ENCODE assay signal across 11 mouse cellular contexts in genomic region chr7:100264934-100265333, GRCm38 (mm10). TPM values are rescaled to one million over a fixed set of nuclear protein-coding genes. Genes with fewer than 3 reads are reported as not detected.
DNase-seq lines count a peak whose midpoint lies in the region; ATAC-seq and TF ChIP-seq lines count a peak whose summit lies in the region.
"Not testable (repeated sequence)": the region's sequence is repeated elsewhere in the genome, so short reads cannot be mapped to it uniquely, and the experiment has no call there.
"Had no signal": no experiment of that assay in that cellular context is flagged by ENCODE, and none has a peak within 500 bp of the region (broad histone marks: within the 10 kb centered on the region; RNA-seq: fewer than 3 reads in every experiment).

No protein-coding gene starts in this region.

- H3K4me3 ChIP-seq in ES-Bruce4 (ENCODE audit: low read depth, low read length) = peak overlapping the region; percentile 47
- not testable (repeated sequence) for H3K4me3 ChIP-seq in heart, embryonic 12.5 days; layer of hippocampus, adult 2 months; lung, postnatal 0 days (ENCODE audit: low read depth, low read length); midbrain, postnatal 0 days (ENCODE audit: low read depth, low read length)

- H3K9ac ChIP-seq in ES-Bruce4 (ENCODE audit: low read depth, poor library complexity, severe bottlenecking); heart, embryonic 12.5 days; lung, postnatal 0 days (replicated peaks; ENCODE audit: low read depth); midbrain, postnatal 0 days (replicated peaks; ENCODE audit: low read length, poor library complexity, severe bottlenecking): not testable (repeated sequence)

- not testable (repeated sequence) for H3K4me1 ChIP-seq in ES-Bruce4 (ENCODE audit: control insufficient read depth, insufficient read depth, low read length); heart, embryonic 12.5 days (replicated peaks); lung, postnatal 0 days (ENCODE audit: insufficient read depth, low read depth, low read length); midbrain, postnatal 0 days (ENCODE audit: insufficient read depth, low read length)

- WGBS in heart, embryonic 12.5 days = 39% methylated on average over 17 of the region's 17 CpGs
- 53% methylated on average over 14 of the region's 17 CpGs for WGBS in lung, postnatal 0 days
- 64% methylated on average over 17 of the region's 17 CpGs for WGBS in midbrain, postnatal 0 days

- peak; percentile 52 for ATAC-seq in erythroid progenitor cell, adult 5-6 weeks (replicated peaks; ENCODE audit: low FRiP score, poor library complexity, severe bottlenecking)
- ATAC-seq in heart, embryonic 12.5 days (ENCODE audit: insufficient number of reproducible peaks, low FRiP score); lung, postnatal 0 days; midbrain, postnatal 0 days (ENCODE audit: low FRiP score): not testable (repeated sequence)
- peak; percentile 42 to 56; a peak in 2 of 4 replicates for ATAC-seq in hematopoietic stem cell, adult 5-6 weeks (replicated peaks in 1 of 2; ENCODE audit: insufficient read depth in 1 of 2, low FRiP score in 2 of 2, low TSS enrichment in 1 of 2, low read depth in 1 of 2, poor library complexity in 2 of 2, severe bottlenecking in 2 of 2)

- not testable (repeated sequence) for H3K27ac ChIP-seq in ES-Bruce4 (ENCODE audit: insufficient read depth, low read length); heart, embryonic 12.5 days (ENCODE audit: poor library complexity, severe bottlenecking); layer of hippocampus, adult 2 months; lung, postnatal 0 days (ENCODE audit: low read length); midbrain, postnatal 0 days (ENCODE audit: low read depth, low read length)

- H3K27me3 ChIP-seq in ES-Bruce4 (ENCODE audit: control insufficient read depth, insufficient read depth, low read length, poor library complexity, severe bottlenecking); heart, embryonic 12.5 days (replicated peaks); lung, postnatal 0 days (replicated peaks; ENCODE audit: insufficient read depth, low read length); midbrain, postnatal 0 days (ENCODE audit: insufficient read depth, low read length): not testable (repeated sequence)

- DNase-seq in ZHBTc4 (ENCODE audit: low read depth, low spot score) = peak; percentile 65
- not testable (repeated sequence) for DNase-seq in layer of hippocampus, adult 2 months (ENCODE audit: low spot score in 2 of 2); lung, postnatal 0 days (ENCODE audit: low spot score); midbrain, postnatal 0 days (ENCODE audit: low spot score)

- H3K4me2 ChIP-seq in heart, embryonic 12.5 days = peak overlapping the region; percentile 43
- not testable (repeated sequence) for H3K4me2 ChIP-seq in lung, postnatal 0 days (replicated peaks; ENCODE audit: low read depth, low read length); midbrain, postnatal 0 days (ENCODE audit: low read depth, low read length, poor library complexity, severe bottlenecking)

- TF ChIP-seq POLR2A in ES-Bruce4 (IDR thresholded peaks at IDR 0.05; ENCODE audit: insufficient read depth, low read length) = not testable (repeated sequence)

- not testable (repeated sequence) for H3K9me3 ChIP-seq in ES-Bruce4 (replicated peaks; ENCODE audit: control insufficient read depth, insufficient read depth, low read length, poor library complexity, severe bottlenecking); heart, embryonic 12.5 days (replicated peaks); lung, postnatal 0 days (ENCODE audit: low read length); midbrain, postnatal 0 days (ENCODE audit: low read length)

- TF ChIP-seq CTCF in ES-Bruce4 (IDR thresholded peaks at IDR 0.05; ENCODE audit: low read depth, low read length) = peak; percentile 5
- TF ChIP-seq CTCF in layer of hippocampus, adult 2 months (conservative IDR thresholded peaks at IDR 0.05) = peak; percentile 32
- peak; percentile 25 for TF ChIP-seq CTCF in lung, postnatal 0 days (IDR thresholded peaks at IDR 0.05)
- peak; percentile 35 for TF ChIP-seq CTCF in midbrain, postnatal 0 days (IDR thresholded peaks at IDR 0.05)

- not testable (repeated sequence) for TF ChIP-seq EP300 in ES-Bruce4 (IDR thresholded peaks at IDR 0.05; ENCODE audit: insufficient read depth, low read depth, low read length); lung, postnatal 0 days (IDR thresholded peaks at IDR 0.05)

- H3K36me3 ChIP-seq in ES-Bruce4 (ENCODE audit: control insufficient read depth, insufficient read depth, low read length, poor library complexity, severe bottlenecking); heart, embryonic 12.5 days; lung, postnatal 0 days (ENCODE audit: insufficient read depth, low read length): not testable (repeated sequence)
- H3K36me3 ChIP-seq in midbrain, postnatal 0 days (ENCODE audit: insufficient read depth, low read length) = peaks cover 15% of the 10 kb centered on the region

RNA-seq across cellular contexts. Expression of gene P4ha3, which starts 20.4 kb away (rescaled TPM):
- 1.2 TPM in 1 of 2 replicates, not detected in the other for polyA plus RNA-seq in ES-Bruce4 (2011; ENCODE audit: insufficient read depth, insufficient read length, low read depth, missing spikeins)
- total RNA-seq in erythroid progenitor cell, adult 5-6 weeks (2015; ENCODE audit: low replicate concordance) = not detected in 2 replicates
- total RNA-seq in erythroid progenitor cell, adult 5-6 weeks (2017; ENCODE audit: low replicate concordance) = not detected in 2 replicates
- 13.8 and 15.4 TPM in 2 replicates for polyA plus RNA-seq in heart, embryonic 12.5 days (2016; fragmentation: Nextera tagmentation; extraction: Ambion mirVana)
- not detected in 2 replicates for total RNA-seq in hematopoietic stem cell, adult 5-6 weeks (2017)
- 1 to 10 TPM; 6.4 to 8.3 TPM for total RNA-seq in layer of hippocampus, adult 2 months (2021)
- polyA plus RNA-seq in lung, postnatal 0 days (2015; fragmentation: Nextera tagmentation; extraction: Ambion mirVana) = 1.8 and 2.4 TPM in 2 replicates
- 6.4 and 7.7 TPM in 2 replicates for total RNA-seq in midbrain, postnatal 0 days (2014; rRNA removed)
- 2.6 and 3.9 TPM in 2 replicates for polyA plus RNA-seq in midbrain, postnatal 0 days (2015; fragmentation: Nextera tagmentation; extraction: Ambion mirVana)
- total RNA-seq: CH12.LX; granulocyte monocyte progenitor cell, adult 5-6 weeks had no signal
- polyA plus RNA-seq: G1E had no signal

RNA-seq across cellular contexts. Expression of gene Pgm2l1, which starts 37.7 kb away (rescaled TPM):
- polyA plus RNA-seq in ES-Bruce4 (2011; ENCODE audit: insufficient read depth, insufficient read length, low read depth, missing spikeins) = 6.1 and 8.6 TPM in 2 replicates
- total RNA-seq in erythroid progenitor cell, adult 5-6 weeks (2015; ENCODE audit: low replicate concordance) = 14.1 and 19.3 TPM in 2 replicates
- total RNA-seq in erythroid progenitor cell, adult 5-6 weeks (2017; ENCODE audit: low replicate concordance) = 16.0 and 18.9 TPM in 2 replicates
- polyA plus RNA-seq in heart, embryonic 12.5 days (2016; fragmentation: Nextera tagmentation; extraction: Ambion mirVana) = 1.9 and 3.2 TPM in 2 replicates
- 22.4 and 29.2 TPM in 2 replicates for total RNA-seq in hematopoietic stem cell, adult 5-6 weeks (2017)
- 100 to 1,000 TPM; 282 to 286 TPM for total RNA-seq in layer of hippocampus, adult 2 months (2021)
- 2.0 and 2.1 TPM in 2 replicates for polyA plus RNA-seq in lung, postnatal 0 days (2015; fragmentation: Nextera tagmentation; extraction: Ambion mirVana)
- 188 and 214 TPM in 2 replicates for total RNA-seq in midbrain, postnatal 0 days (2014; rRNA removed)
- 38.6 and 46.2 TPM in 2 replicates for polyA plus RNA-seq in midbrain, postnatal 0 days (2015; fragmentation: Nextera tagmentation; extraction: Ambion mirVana)
